Mouse (Mus musculus) heart, adult 2 months (tissue): Measurements from ENCODE around the gene Ptpn11. TPM values are rescaled to one million over a fixed set of nuclear protein-coding genes. Genes with fewer than 3 reads are reported as not detected.

Experiments
- DNase-seq, 2 experiments: peaks; one replicate each; pipeline ENCODE4 v3.0.0; 2021
- H3K27ac ChIP-seq: fragments of 200-600 bp; 2 replicates; pipeline ENCODE4 v1.8.1; 2022
- H3K27me3 ChIP-seq: fragments of 200-500 bp; 2 replicates; pipeline ENCODE4 v1.6.1; 2012; ENCODE audit warnings: mild to moderate bottlenecking, low read length, inconsistent platforms, mixed read lengths; ENCODE audit not compliant: control insufficient read depth, insufficient read depth
- H3K36me3 ChIP-seq: fragments of 200-500 bp; 2 replicates; pipeline ENCODE4 v1.6.1; 2012; ENCODE audit warnings: low read length, inconsistent platforms; ENCODE audit not compliant: control insufficient read depth, insufficient read depth
- H3K4me1 ChIP-seq: fragments of 200-500 bp; 2 replicates; pipeline ENCODE4 v1.6.1; 2011; ENCODE audit warnings: low read length; ENCODE audit not compliant: control insufficient read depth, insufficient read depth
- H3K4me3 ChIP-seq: fragments of 200-600 bp; 2 replicates; pipeline ENCODE4 v1.8.1; 2022
- H3K79me2 ChIP-seq: fragments of 200-500 bp; replicated peaks from 2 replicates; pipeline ENCODE4 v1.6.1; 2012; ENCODE audit warnings: mild to moderate bottlenecking, inconsistent platforms, low read length, moderate library complexity, mixed read lengths; ENCODE audit not compliant: control insufficient read depth, insufficient read depth
- H3K9ac ChIP-seq: fragments of 200-500 bp; 2 replicates; pipeline ENCODE4 v1.6.1; 2012; ENCODE audit warnings: low read depth, mild to moderate bottlenecking, control low read depth, inconsistent platforms, low read length, mixed read lengths
- CTCF ChIP-seq: fragments of 200-600 bp; IDR thresholded peaks from 2 replicates; pipeline ENCODE4 v1.8.1; 2022; ENCODE audit warnings: antibody characterized with exemption, mild to moderate bottlenecking, moderate library complexity
- EP300 ChIP-seq: fragments of 200-500 bp; IDR thresholded peaks from 2 replicates; pipeline ENCODE4 v1.6.1; 2011; ENCODE audit warnings: low read depth, low read length, control low read depth; ENCODE audit not compliant: insufficient read depth
- POLR2A ChIP-seq: fragments of 200-500 bp; IDR thresholded peaks from 2 replicates; pipeline ENCODE4 v1.6.1; 2011; ENCODE audit warnings: mild to moderate bottlenecking, low read depth, low read length, control low read depth; ENCODE audit not compliant: insufficient read depth
- WGBS: fragments of 180-500 bp; shearing (Covaris S2); methylation state at CpG from one replicate; pipeline ENCODE4 v1.1.7; 2018; 5-methylcytosine and 5-hydroxymethylcytosine counted together
- intact Hi-C: fragments of 180-260 bp; cut with DNase I; formaldehyde crosslinking; loops from one replicate; pipeline ENCODE4 v1.15.1; 2025
- polyA plus RNA-seq: library from polyadenylated mRNA; depleted of rRNA; stranded (reverse); fragments of >200 nt; gene quantifications from 2 replicates; pipeline ENCODE4 v1.2.3, GENCODE M21; 2012
- total RNA-seq, 2 experiments: library from RNA; stranded (reverse); gene quantifications; 2 replicates each; pipeline ENCODE4 v1.2.3; 2021

The Ptpn11 gene
- total and polyA plus RNA-seq, 3 experiments = 50.7 to 205 (median 159) TPM

DNA sequence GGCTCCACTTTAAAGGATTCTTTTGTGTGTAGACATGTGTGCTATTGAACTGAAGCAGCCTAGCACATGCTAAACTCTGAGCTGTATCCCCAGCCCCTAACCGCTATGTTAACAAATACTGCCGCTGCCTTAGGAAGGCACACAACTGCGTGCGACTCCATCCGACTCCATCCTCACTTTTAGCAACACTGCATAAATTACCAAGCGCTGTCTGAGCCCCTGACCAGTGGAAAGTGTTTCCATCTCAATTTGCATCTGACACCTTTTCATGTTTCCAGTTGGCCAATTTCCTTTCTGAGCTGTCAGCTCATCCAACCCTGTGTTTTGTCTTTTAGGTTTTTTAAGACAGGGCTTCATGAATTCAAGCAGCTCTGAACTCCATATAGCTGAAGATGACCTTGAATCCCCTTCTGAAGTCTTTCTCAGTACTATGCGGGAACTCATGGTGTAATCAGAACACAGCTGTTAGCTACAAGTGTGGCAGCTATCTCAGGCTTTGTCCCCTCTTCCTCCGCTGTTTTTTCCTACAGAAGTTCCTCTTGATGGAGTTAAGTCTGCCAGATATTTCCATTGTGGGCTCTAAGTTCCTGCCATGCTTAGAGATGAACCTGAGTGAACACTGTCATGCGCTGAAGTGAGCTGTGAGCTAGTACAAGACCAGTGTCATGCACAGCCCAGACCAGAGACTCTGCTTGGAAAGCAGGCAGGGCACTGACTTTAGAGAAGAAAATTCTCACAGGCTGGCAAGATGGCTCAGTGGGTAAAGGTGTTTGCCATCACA lies 11.9 kb downstream of the Ptpn11 start:
- Histone ChIP-seq H3K27ac (no peak overlapping the region), H3K36me3 (peaks cover 3% of the 10 kb centered on the region), H3K79me2 (peaks cover 17% of the 10 kb centered on the region), H3K4me1 (peaks cover 9% of the 10 kb centered on the region), H3K27me3 (no peaks in the 10 kb centered on the region), H3K4me3 (no peak overlapping the region), H3K9ac (no peak overlapping the region)
- intact Hi-C loops = no loop called here
- 54% methylated on average over 9 of the region's 9 CpGs for WGBS
- DNase-seq = no peak
- TF ChIP-seq CTCF = no peak
- TF ChIP-seq EP300 = no peak

DNA sequence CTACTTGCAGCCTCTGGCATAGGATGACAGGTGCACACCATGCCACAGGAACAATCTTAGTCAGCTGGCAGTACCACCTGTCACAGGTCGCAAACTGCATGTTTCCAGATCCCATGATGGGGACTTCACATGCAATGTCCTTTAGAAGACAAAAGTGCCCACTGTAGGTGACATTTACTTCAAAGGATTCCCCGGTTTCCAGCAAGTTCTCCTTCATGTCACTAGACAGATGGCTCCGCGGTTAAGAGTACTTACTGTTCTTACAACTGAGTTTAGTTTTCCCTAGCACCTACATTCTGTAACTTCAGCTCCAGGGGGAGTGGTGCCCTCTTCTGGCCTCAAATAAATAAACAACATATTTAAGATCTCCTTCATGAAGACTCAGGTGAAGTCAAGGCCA lies 18.4 kb downstream of the Ptpn11 start:
- no peaks in the 10 kb centered on the region for H3K27me3 ChIP-seq

DNA sequence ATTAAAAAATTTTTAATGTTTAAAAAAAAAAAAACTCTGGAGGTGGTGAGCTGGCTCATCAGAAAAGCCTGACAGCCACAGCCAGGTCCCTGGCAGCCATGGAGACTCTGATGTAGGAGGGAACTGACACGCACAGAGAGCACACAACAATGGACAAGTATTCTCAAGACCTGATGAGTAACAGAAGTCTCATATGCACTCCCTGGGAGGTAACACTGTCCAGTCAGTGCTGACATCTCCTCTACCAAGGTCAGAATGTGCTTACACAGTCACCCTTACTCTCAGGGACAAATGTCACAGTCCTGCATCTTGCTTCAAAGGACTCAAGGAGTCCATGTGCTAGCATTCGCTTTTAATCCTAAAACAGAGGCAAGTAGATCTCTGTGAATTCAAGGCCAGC lies 21.6 kb downstream of the Ptpn11 start:
- TF ChIP-seq POLR2A (no peak), EP300 (no peak), CTCF (no peak)
- 73% methylated on average over 2 of the region's 2 CpGs for WGBS
- peaks cover 1% of the 10 kb centered on the region for H3K4me1 ChIP-seq
- H3K27ac ChIP-seq = no peak overlapping the region
- intact Hi-C loops = no loop called here
- no peaks in the 10 kb centered on the region for H3K27me3 ChIP-seq
- H3K4me3 ChIP-seq = no peak overlapping the region
- peaks cover 3% of the 10 kb centered on the region for H3K36me3 ChIP-seq
- peaks cover 9% of the 10 kb centered on the region for H3K79me2 ChIP-seq
- DNase-seq = no peak
- no peak overlapping the region for H3K9ac ChIP-seq

More for the DNA sequence above, 18.4 kb downstream of the Ptpn11 start:
- intact Hi-C loops = no loop called here
- Histone ChIP-seq H3K79me2 (peaks cover 12% of the 10 kb centered on the region), H3K27ac (no peak overlapping the region), H3K9ac (no peak overlapping the region), H3K4me1 (peaks cover 3% of the 10 kb centered on the region), H3K36me3 (peaks cover 3% of the 10 kb centered on the region), H3K4me3 (no peak overlapping the region)
- whole genome bisulfite sequencing = 75% methylated on average over 4 of the region's 4 CpGs
- DNase-seq = no peak
- TF ChIP-seq CTCF (peak; percentile 57), EP300 (no peak)

DNA sequence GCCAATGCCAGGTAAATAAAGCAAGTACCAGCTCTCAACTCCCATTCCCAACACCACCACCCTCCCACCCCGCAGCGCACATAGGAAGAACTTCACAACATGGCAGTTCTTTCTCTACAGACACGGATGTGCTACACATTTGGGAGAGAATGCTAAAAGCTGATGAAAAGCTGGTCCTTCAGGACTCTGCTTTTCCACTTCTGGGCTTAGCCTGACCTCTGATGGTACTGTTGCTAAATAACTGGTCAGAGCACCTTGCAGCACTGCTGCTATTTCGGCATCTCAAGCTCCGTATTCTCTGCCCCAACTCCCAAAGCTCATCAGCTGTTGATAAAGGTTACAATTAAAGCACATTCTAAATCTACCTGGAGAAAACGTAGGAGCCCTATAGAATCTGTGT lies 24.3 kb downstream of the Ptpn11 start:
- peaks cover 3% of the 10 kb centered on the region for H3K79me2 ChIP-seq
- DNase-seq = no peak
- 96% methylated on average over 6 of the region's 6 CpGs for WGBS
- peaks cover 3% of the 10 kb centered on the region for H3K36me3 ChIP-seq
- intact Hi-C loops = no loop called here
- no peak overlapping the region for H3K27ac ChIP-seq
- H3K4me3 ChIP-seq = no peak overlapping the region
- no peaks in the 10 kb centered on the region for H3K27me3 ChIP-seq
- no peak overlapping the region for H3K9ac ChIP-seq
- H3K4me1 ChIP-seq = no peaks in the 10 kb centered on the region; the same call in 1 of the 2 replicates
- no peak for TF ChIP-seq EP300
- TF ChIP-seq POLR2A = no peak
- no peak for TF ChIP-seq CTCF

DNA sequence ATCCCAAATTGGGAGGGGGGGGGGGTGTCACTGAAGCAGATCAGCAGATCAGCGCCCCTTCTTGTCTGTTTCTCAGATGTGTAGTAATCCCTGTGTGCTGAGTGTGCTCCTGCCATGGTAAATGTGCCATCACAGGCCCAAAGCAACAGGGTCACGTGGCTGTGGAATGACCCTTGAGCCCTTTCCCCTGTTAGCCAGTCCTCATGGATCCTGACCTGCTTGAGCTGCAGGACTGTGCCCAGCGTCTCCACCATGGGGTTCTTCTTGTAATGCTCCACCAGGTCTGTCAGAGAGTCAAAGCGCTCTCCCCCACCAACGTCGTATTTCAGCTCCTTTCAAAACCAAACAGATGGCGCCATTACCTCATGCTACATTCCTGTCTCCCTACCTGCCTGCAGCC lies 28.3 kb downstream of the Ptpn11 start:
- H3K79me2 ChIP-seq = no peaks in the 10 kb centered on the region
- H3K4me3 ChIP-seq = no peak overlapping the region
- TF ChIP-seq CTCF = no peak
- TF ChIP-seq POLR2A = no peak
- no peak for TF ChIP-seq EP300
- H3K36me3 ChIP-seq = no peaks in the 10 kb centered on the region
- no peaks in the 10 kb centered on the region; the same call in 1 of the 2 replicates for H3K4me1 ChIP-seq
- intact Hi-C loops = no loop called here
- DNase-seq = no peak
- H3K9ac ChIP-seq = no peak overlapping the region
- H3K27me3 ChIP-seq = no peaks in the 10 kb centered on the region
- H3K27ac ChIP-seq = no peak overlapping the region
- 90% methylated on average over 7 of the region's 7 CpGs for WGBS

DNA sequence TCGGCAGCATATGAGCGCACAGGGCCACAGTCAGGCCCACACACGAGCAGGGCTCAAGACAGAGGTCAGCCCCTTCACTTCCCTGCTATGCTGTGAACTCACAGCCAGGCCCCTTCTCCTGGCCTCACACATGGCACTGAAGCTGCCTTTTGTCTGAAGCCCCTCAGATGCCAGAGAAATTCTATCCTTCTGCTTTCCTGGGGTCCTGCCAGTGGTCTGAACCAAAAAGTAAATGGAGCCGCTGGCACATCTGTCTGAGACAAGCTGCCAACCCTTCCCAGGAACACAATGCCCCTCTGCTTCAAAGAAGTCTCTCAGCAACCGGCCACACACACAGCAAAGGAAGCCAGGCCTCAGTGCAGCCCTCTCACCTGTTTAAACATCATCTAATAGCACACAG lies 28.9 kb downstream of the Ptpn11 start:
- 83% methylated on average over 5 of the region's 5 CpGs for WGBS
- TF ChIP-seq POLR2A (no peak), EP300 (no peak), CTCF (no peak)

More for the DNA sequence above, 28.9 kb downstream of the Ptpn11 start:
- H3K79me2 ChIP-seq = no peaks in the 10 kb centered on the region
- H3K4me3 ChIP-seq = no peak overlapping the region
- no peaks in the 10 kb centered on the region for H3K27me3 ChIP-seq
- H3K27ac ChIP-seq = no peak overlapping the region
- H3K9ac ChIP-seq = no peak overlapping the region
- no peaks in the 10 kb centered on the region for H3K36me3 ChIP-seq
- no peak for DNase-seq
- H3K4me1 ChIP-seq = no peaks in the 10 kb centered on the region; the same call in 1 of the 2 replicates
- intact Hi-C loops = no loop called here
